Mouse (Mus musculus): ENCODE data around the gene Abca15. TPM values are rescaled to one million over a fixed set of nuclear protein-coding genes. Genes with fewer than 3 reads are reported as not detected.

Abca15 gene
- polyA plus RNA-seq, 1 experiment from 2014 or later, result not detected

Other genes with a start within 250 kb of the Abca15 start
- 0.22 TPM in 1 of 2 replicates, not detected in the other for gene Dnah3, start 233.4 kb upstream of the Abca15 start, polyA plus RNA-seq (2015; fragmentation: Nextera tagmentation; extraction: Ambion mirVana)
- gene Tmem159, start 226.3 kb upstream of the Abca15 start, polyA plus RNA-seq (2015; fragmentation: Nextera tagmentation; extraction: Ambion mirVana), result 12.6 and 13.2 TPM in 2 replicates
- not detected in 2 replicates for gene Zp2, start 183.4 kb upstream of the Abca15 start, polyA plus RNA-seq (2015; fragmentation: Nextera tagmentation; extraction: Ambion mirVana)
- not detected in 2 replicates for gene Anks4b, start 154.8 kb upstream of the Abca15 start, polyA plus RNA-seq (2015; fragmentation: Nextera tagmentation; extraction: Ambion mirVana)
- gene Crym, start 126.6 kb upstream of the Abca15 start, polyA plus RNA-seq (2015; fragmentation: Nextera tagmentation; extraction: Ambion mirVana), result 27.5 and 29.1 TPM in 2 replicates
- not detected in 2 replicates for gene Abca14, start 124.7 kb upstream of the Abca15 start, polyA plus RNA-seq (2015; fragmentation: Nextera tagmentation; extraction: Ambion mirVana)
- gene Abca16, start 81.0 kb downstream of the Abca15 start, polyA plus RNA-seq (2015; fragmentation: Nextera tagmentation; extraction: Ambion mirVana), result not detected in 2 replicates